Mouse (Mus musculus): ENCODE measurements around the gene Mlh3.
A peak's percentile ranks its signal among the peaks of the same experiment; 100 is the strongest.
"Not testable (repeated sequence)": the region's sequence is repeated elsewhere in the genome, so short reads cannot be mapped to it uniquely, and the experiment has no call there.

Gene Mlh3

DNA sequence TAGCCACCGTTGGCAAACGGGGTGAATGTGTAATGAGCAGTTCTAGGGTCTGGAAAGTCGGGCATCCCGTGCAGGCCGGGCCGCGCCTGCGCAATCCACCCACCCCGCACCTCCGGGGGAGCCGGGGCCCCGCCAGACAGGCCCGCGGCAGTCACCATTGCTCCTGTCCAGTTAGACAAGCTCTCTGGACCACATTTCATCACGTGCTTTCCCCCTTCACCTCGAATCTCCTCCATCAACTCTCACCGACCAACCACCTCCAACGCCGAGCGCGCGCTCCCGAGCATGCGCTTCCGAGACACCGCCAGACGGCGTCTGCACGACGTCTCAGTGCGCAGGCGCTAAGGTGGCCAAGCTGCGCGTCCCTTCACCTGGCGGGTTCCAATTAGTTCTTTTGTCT is at the start of gene Mlh3:
Gene Mlh3 (minus strand): TSS at position 281 of the 400 bp plus-strand sequence.
- peak; percentile 87 for DNase-seq

DNA sequence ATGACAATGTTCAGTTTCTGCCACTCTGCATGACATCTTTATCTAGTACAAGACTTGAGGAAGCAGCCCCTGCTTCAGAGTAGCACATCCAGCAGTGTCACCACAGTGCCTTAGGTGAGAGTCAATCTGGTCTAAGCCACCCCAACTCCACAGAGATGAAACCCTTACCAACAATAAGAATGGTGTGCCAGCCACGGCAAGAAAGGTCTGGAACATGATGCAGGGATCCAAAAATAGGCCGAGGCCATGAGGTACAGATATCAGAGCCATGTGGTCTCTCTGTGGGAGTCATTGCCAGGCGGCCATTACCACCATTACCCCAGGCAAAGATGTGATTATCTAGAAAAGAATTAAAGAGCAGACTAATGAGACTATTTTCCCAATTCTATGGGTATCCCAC is 38.3 kb upstream of the Mlh3 start:
- DNase-seq = no peak

DNA sequence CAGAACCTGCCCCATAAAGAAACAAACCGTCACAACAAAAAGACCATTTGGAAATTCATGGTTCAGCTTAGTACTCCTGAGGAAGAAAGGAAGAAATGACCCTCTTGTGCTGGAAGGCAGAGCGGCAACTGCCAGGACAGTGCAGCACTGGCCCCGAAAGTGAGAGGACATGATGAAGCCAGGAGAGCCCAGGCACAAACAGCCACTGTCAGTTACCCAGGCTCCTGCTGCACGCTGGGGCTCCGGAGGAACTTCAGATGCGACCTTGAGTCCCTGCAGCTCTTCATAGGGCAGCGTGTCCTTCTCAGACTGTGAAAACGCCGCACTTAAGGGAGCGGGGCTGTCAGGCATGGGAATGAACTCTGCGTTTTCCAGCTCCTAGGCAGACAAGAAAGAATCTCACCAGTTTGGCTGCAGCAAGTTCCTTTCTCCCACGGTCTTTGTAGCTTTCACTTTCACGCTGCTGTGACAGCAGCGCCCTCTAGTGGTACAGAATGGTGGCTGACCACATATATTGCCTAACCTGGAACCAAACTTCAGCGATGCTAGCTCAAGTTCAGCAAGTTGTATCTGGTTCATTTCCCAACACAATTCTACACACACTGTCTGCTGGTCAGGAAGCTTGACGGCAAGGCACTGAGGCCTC is 35.0 kb upstream of the Mlh3 start:
- peak; percentile 94 for DNase-seq

DNA sequence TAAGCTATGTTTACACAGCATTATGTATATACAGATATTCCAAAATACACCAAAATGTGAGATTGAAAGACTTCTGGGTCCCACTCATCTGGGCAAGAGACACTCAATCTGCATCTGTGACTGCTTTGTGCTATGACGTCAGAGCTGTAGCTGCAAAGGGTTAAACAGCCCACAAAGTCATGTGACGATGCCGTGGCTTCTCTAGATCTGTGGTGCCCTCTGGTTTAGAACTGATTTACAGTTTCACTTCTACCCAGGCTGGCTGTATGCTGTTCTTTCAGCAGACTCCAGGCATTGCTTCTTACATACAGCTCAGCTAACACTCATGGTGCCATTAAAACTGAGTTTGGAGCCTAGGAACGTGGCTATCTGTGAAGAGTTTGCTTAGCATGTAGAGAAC is 34.3 kb upstream of the Mlh3 start:
- DNase-seq = peak; percentile 30

DNA sequence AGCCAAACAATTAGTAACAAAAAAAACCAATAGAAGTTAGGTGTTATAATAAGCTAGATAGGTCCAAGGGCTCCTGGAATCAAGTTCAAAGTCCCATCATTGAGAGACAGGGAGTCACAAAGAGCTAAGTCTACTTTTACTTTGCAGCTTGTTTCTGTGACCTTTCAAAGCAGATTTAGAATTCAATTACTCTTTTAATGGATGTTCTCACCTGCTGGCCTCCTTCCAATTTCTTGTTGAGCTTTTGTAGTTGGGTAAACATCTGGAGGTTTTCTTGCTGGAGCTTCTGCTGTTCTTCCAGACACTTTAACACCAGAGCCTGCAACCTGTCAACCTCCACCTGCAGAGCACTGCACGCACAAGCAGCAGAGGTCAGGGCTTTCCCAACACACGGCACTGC is 32.9 kb upstream of the Mlh3 start:
- DNase-seq = no peak

DNA sequence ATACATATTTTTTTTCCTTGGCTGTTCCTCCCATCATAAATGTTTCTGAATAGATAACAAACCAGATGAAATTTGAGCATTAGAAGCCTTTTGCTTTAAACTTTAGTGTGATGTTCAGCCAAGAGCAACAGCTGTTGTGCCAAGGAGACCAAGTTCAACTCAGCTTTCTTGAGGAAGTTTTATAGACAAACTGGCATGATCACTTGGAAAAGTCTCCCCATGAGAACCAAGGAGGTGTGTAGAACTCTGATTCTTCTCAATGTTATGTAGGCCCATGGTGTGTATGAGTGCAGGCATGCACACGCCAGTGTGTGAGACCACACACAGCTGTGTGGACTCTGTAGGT is 28.4 kb upstream of the Mlh3 start:
- no peak for DNase-seq

DNA sequence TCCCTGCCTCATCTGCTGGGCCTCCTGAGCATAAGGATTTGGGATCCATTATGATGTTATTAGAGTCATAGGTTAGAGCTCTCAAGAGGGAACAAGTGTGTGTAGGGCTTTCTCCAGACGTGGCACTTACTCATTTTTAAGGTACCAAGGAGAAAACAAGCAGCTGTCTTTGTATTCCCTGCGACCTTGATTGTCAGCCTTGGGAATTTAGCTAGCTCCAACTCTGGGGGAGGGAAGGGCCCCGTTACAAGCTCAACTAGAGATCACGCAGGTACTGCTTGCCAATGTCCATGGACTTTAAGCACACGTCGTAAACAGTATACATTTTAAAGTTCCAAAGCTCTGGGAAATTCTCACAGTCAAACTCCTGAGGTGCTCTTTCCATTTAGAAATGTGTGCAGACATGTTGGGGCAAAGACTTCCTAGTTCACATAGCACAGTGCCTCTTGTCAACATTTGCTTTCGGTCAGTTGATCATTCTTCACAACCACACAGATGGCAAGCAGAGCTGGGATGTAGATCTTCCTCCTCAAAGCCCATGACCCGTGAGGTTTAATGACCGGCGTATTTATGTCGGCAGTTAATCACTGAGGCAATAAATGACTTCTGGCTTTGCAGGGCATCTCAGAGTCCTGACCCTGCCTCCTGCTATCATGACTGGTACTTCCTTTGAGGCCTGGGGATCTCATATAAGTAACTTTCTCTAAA is 27.9 kb upstream of the Mlh3 start:
- DNase-seq = no peak

DNA sequence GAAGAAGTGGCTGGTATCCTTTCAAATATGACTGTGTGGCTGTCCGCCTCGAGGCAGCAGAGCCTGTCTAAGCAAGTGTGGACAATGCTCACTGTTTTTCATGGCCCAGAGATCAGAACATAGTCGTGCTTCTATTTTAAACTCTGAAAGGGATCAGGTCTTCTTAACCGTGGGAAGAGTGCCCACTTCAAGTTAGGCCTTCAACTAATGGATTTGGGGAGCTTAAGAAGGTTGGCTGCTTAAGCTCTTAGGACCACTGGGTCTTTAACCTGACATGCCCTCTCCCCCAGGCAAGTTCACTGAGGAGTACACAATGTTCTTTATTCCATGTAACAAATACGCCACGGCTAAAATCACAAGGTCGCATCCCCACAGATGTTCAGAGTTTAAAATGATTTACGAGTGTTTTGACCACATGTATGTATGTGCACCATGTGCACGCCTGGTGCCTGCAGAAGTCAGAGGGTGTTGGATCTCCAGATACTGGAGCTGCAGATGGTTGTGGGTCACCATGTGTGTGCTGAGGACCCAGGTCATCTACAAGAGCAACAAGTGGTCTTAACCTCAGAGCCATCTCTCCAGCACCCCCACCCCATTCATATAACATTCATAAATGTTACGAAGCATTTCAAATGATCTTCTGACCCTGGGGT is 27.1 kb upstream of the Mlh3 start:
- no peak for DNase-seq

DNA sequence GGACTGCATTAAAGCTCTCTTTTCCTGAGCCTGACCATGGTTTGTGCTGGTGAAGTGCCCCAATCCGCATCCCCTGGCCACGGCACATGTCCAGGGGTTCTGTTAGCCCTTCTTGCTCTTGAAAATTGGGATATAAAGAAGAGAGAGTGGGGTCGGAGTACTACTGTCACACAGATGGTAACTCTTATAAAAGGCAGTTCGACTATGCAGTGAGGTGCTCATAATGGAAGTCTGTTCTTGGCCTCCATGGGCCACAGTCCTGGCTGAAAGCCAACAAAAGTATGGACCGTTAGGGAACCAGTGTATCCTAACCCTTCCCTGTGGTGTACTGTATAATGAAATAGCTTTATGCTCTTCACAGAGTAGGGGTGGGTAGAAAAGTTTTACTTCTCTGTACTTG is 26.5 kb upstream of the Mlh3 start:
- no peak for DNase-seq

DNA sequence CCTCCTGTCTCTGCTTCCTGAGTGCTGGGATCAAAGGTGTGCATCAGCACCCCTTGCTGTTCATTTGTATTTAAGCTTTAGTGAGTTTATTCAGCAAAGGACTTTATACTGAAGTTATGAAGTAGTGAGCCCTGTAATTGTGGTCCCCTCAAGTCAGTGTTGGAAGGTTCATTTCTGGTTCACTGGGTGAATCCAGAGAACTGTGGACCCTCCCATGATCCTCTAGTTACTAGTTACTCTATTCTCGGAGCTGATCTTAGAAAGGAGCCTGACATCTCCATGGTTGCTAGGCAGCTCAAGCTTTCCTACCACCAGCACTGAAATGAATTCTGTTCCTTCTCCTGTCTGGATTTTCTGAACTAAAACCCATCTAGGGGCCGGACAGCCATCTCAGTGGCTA is 25.1 kb upstream of the Mlh3 start:
- DNase-seq = no peak

DNA sequence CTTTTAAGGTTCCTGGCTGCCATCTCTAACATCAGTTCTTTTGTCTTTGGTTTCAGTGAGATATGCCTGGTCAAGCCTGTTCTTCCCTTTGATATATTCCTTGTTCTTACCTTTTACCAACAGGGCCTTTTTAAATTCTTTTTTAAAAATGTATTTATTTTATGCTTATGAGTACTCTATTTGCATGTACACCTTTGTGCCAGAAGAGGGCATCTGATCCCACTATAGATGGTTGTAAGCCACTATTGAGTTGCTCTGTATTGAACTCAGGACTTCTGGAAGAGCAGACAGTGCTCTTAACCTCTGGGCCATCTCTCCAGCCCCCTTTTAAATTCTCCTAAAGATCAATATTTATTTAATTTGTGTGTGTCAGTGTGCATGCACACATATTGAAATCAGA is 22.5 kb upstream of the Mlh3 start:
- peak; percentile 29 for DNase-seq

DNA sequence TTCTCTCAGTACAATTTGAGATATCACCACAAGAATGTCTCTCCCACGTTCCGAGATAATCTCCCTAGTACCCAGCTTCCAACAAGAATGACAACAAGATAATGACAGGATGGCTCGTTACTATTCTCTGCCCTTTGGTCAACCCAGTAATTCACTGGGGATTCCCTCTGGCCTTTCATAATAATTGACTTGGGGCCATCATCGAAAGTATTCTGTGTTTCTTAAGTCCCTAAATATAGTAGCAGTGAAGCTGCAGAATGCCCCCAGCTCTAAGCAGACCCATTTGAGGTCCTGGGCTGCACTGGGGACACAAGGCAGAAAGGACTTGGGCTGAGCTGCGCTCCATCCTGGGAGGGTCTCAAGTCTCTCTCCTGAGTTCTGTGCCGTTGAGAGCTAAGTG is 21.9 kb upstream of the Mlh3 start:
- no peak for DNase-seq

DNA sequence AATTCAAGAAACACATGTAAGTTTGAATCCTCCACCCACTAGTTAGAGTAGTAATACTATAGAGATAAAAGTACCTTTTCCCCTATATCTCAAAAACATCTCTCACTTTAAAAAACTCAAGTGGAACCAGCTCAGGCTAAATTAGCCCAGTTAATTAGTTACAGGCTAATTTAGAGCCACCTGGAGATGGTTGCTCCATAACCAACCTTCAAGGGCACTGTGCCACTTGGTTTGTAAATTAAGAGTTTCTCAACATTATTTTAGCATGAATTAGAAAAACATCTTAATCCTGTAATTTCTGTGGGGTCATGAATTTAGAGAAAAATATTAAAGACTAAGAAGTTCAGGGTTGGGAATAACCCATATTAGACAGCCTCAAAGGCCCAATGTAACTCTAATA is 21.1 kb upstream of the Mlh3 start:
- DNase-seq = no peak

DNA sequence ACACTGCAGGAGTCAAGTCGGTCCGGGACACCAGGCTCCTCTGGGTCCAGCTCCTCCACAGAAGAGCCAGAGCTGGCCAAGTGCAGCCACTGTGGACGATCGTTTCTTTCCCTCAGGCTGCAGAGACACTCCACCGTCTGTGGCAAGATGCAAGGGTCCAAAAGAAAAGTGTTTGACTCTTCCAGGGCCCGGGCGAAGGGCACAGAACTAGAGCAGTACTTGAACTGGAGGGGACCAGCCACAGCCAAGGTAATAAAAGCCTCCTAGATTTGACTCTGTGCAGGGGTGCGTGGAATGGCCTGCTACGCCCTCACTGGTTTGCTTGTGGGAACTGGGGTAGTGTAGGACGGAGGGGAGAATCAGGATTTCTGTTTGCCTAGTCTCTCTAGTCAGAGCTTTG is 20.2 kb upstream of the Mlh3 start:
- DNase-seq = no peak

DNA sequence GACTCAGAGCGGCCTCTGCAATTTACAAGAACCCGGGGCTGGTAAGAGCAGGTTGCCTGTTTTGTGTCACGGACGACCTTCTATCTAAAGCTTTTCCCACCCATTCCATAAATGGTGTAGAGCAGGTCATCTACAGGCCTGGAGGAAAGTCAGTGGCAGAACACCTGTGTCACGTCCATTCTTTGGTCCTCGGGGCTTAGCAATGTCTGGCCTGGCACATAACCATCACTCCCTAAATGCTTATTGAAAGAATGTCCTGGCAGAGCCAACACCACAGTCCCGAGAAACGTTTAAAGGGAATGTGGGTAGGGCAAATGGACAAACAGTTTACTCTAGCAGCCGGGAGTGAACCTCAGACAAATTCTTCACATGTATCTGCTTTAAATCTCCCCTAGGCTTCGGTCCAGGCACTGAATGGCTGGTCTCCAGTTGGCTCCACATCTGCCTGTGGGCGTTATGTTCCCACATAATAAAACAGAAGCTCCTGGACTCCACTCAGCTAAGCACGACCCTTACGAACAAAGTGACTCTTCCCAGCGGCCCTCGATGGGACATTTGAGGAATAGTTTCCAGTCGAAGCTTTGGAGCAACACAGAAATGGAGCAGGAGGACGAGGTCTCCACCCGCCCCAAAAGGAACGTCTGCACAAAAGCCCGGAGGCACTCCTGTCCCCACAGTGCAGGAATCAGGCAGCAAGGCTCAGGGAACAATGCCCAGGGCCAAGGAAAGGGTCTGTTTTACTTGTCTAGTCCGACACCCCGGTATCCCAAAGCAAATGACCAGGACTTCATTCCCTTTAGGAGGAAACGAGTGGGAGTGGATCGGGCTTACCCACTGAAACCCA is 19.0 kb upstream of the Mlh3 start:
- DNase-seq = peak; percentile 60

DNA sequence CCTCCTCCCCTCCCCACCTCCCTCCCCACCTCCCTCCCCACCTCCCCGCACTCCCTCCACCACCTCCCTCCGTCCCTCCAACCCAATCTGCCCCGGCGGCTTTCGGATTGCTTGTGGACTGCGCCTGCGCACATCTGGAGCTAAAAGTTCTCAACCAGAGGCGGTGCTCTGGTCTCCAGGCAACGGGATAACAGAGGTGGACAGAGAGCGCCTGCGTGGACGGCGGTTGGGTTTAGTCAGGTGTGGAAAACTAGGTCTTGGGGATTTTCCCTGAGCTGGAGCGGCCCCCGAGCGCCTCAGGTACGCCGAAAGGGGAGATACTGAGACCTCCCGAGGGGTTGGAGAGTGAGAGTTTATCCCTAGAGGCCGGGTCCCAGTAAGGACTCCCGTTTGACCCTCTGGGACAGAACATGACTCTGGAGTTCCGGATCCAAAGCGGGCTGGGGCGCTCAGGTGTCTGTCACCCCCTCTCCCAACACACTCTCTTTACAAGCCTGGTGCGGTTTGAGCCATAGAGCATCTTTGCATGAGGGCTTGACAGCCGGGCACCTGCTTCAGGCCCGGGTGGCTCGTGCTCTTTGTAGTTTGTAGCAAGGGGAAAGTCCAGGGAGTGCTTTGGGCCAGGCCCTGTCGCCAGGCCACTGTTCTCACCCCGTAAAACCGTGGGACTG is 18.2 kb upstream of the Mlh3 start, which contains the start of gene Zc2hc1c:
Gene Zc2hc1c (plus strand): TSS at position 106 of the 671 bp plus-strand sequence.
- DNase-seq = peak; percentile 97

DNA sequence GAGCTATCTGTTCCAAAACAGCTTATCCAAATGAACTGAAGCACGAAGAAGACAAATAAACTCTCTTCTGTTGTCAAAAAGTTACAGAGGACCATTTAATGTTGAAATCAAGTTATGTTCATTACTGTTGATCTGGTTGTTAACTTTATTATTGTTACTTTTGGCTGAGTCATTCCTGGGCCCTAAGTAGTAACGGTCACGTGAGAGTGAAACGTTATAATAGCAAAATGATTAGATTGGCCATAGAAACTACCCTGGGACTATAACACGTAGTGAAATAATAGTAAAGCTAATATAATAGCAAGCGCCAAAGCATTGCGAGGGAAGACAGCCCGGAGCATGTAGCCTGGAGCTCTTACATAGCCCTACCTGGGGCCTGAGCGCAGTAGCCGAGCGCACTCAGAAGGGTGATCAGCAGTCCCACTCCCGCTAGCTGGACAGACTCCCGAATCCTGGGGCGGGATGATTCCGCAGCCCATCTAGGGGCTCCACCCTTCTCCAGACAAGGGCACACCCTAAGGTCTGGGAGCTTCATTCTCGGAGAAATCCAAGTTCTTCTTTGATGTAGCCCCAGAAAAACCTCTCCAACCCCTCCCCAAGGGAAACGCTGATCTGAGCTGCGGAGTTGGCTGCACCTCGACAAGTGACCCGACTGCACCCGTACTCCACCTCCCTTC is 17.5 kb upstream of the Mlh3 start, which contains the start of gene Acyp1:
Gene Acyp1 (minus strand): TSS at position 630 of the 677 bp plus-strand sequence.
- peak; percentile 42 for DNase-seq

DNA sequence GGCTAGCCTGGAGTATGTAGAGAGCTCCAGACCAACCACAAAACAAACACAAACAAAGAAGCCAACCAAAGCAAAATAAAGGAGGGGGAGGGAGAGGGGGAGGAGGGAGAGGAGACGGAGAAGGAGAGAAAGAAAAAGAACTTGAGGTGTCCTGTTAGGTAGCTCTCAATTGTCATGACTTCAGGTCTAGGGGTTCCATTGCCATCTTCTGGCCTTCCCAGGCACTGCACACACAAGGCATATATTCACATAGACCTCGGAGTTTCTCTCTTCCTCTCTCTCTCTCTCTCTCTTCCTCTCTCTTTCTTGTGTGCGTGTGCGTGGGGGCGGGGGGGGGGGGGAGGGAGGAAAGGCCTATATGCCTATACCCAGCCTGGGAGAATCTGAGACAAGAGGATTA is 16.5 kb upstream of the Mlh3 start:
- DNase-seq = peak; percentile 51

DNA sequence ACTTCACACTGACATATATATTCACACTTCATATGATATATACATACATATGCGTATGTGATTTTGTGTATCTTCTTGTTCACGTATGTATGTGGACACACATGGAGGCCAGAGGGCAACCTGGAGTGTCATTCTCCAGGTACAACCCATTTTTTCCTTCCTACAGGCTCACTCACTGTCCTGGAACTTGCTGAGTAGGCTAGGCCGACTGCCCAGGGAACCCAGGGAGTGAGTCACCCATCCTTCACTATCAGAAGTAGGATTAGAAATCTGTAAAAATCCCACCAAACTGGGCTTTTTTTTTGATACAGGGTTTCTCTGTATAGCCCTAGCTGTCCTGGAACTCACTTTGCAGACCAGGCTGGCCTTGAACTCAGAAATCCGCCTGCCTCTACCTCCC is 14.6 kb upstream of the Mlh3 start:
- DNase-seq = no peak

DNA sequence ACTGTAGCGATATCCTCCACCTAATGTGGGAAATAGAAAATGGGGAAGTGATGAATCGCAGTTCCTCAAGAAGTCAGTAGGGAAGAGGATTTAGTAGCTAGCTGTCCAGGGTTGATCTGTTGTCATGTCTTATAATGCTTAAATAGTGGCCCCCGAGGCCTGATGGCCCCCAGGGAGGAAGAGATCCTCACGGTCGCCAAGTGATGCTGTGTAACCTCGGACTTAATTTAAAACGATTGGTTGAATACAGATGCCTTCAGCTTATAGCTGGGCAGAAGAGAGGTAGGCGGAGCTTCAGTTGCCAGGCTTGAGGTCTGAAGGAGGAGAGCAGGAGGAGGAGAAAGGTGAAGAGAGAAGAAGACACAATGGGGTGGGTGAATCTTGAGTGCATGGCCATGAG is 13.9 kb upstream of the Mlh3 start:
- DNase-seq = no peak

DNA sequence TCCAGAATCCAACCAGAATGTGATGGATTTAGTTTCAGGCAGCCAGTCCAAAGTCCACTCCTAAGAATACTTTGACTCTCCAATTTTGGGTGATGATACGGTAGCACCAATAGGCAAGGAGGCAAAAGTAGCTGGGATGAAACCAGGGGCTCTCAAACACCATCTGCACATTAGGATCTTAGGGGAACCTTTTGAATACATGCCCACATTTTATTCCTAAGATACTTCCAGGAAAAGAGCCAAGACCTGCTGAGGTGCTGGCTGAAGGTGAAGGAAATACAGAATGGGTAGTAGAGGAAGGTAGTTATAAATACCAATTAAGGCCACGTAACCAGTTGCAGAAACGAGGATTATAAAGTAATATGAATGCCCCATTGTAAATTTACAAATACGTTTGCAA is 11.4 kb upstream of the Mlh3 start:
- not testable (repeated sequence) for DNase-seq
